Mouse (Mus musculus) gastrocnemius, postnatal 14 days (tissue): Measurements from ENCODE around the gene Dcaf7. TPM values are rescaled to one million over a fixed set of nuclear protein-coding genes. Genes with fewer than 3 reads are reported as not detected.
"Not testable (repeated sequence)": the region's sequence is repeated elsewhere in the genome, so short reads cannot be mapped to it uniquely, and the experiment has no call there.

Experiments used
- DNase-seq: peaks from one replicate; pipeline ENCODE4 v3.0.0; 2021; ENCODE audit warnings: mixed read lengths
- intact Hi-C: fragments of 180-260 bp; cut with DNase I; formaldehyde crosslinking; loops from one replicate; pipeline ENCODE4 v1.15.1; 2025; ENCODE audit warnings: low total_unique reads
- long read RNA-seq, 2 experiments: library from polyadenylated mRNA; stranded (forward); transcript quantifications; one replicate each; pipeline ENCODE4 v2.0.0; 2021
- total RNA-seq, 2 experiments: library from RNA; stranded (reverse); gene quantifications; 2 replicates each; pipeline ENCODE4 v1.2.3; 2021

Dcaf7 gene
- 10 to 100 TPM; 31.4 to 34.0 TPM for total RNA-seq
- long read RNA-seq, experiment 1, full-length matches to known transcripts = 10 of 22 reads
- long read RNA-seq, experiment 1, partial matches to known transcripts = 2 of 22 reads
- long read RNA-seq, experiment 1, other reads (novel, unspliced or antisense) = 10 of 22 reads
- long read RNA-seq, experiment 2, full-length matches to known transcripts = 8 of 24 reads
- long read RNA-seq, experiment 2, partial matches to known transcripts = 9 of 24 reads
- long read RNA-seq, experiment 2, other reads (novel, unspliced or antisense) = 7 of 24 reads

DNA sequence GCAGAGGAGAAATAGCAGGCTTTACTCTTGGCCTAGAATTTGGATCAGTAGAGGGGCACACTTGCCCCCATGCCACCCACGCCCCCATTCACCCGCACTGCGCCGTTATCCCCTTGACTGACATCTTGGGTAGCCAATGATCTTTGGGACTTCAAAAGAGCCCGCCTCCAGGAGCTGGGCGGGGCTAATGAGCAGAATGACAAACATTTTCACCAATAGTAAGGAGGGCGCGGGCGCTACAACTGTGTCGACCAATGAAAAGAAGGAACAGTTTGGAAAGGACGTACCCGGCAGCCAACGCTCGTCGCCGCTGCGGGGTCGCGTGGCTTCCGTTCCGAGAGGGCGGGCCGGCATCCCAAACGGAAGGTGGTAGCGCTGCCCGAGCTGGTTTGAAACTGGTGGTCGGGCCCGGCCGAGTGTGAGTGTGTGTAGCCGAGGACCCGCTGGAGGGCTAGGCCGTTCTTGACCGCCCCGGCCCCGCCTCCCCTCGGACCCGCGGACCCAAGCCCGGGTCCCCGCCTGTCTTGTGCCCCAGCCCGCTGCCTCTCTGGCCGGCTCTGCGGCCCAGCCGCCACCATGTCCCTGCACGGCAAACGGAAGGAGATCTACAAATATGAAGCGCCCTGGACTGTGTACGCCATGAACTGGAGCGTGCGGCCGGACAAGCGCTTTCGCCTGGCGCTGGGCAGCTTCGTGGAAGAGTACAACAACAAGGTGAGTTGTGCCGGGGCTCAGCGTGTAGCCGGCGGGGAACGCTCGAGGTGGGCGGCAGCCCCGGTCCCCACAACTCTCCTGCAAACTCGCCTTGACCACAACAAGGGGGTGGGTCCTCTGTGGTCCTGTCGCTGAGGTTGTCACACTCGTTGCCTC, at the start of gene Dcaf7:
Dcaf7 (plus strand) TSS at position 325 of the 870 bp plus-strand sequence.
- intact Hi-C loops = no loop called here
- peak; percentile 95 for DNase-seq

DNA sequence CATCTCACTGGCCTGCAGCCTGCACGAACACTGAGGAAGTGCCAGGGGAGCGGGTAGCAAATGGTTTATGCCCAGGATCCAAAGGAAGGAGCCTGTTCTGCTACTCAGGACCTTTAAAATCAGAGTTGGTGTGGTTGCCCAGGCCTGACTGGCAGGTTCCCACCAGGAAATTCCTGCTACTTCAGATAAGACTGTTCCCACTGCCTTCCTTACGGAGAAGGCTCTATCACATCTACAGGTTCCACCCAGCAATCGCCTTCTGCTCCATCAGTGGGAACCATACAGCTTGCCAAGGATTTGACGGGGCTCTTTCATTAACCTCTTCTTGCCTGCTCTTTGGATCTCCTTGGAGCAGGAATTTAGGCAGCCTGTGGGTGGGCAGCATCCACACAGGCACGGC, 49.2 kb upstream of the Dcaf7 start:
- intact Hi-C loops = no loop called here

DNA sequence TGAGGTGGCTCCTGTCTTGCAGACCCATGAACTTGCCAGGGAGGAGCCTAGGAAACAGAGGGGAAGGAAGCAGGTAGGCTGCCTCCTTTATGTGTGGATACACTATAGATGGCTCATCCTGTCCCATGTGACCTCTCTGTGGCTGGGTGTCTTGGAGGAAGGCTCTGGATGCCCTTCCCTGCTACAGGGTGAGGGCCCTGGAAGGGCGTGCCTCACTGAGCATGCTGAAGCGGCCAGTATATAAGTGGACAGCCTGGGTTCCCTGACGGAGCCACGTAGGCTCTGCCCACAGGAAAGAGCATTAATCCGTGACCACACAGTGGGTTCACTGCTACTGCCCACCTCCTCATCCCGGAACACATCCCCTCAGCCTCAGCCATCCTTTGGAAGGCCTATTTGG, 47.2 kb upstream of the Dcaf7 start:
- intact Hi-C loops = no loop called here
- no peak for DNase-seq

More for the DNA sequence above, 49.2 kb upstream of the Dcaf7 start:
- DNase-seq = no peak

DNA sequence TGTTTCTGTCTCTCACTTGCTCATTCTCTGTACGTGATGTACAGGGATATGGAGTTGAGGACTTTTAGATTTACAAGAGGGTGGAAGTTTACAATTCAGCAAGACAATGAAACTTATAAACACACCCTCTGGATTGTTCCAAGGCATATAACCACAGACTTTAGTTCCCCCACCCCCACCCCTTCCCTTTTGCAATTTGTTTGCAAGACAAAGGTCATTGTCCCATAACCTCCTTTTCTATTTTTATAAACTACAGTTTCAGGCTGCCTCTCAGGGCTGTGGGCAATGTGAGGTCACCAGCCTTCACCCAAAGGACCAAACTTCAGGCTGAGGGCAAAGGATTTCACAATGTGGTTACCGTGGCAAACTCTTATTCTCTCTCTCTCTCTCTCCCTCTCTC, 46.4 kb upstream of the Dcaf7 start:
- no peak for DNase-seq
- intact Hi-C loops = no loop called here

DNA sequence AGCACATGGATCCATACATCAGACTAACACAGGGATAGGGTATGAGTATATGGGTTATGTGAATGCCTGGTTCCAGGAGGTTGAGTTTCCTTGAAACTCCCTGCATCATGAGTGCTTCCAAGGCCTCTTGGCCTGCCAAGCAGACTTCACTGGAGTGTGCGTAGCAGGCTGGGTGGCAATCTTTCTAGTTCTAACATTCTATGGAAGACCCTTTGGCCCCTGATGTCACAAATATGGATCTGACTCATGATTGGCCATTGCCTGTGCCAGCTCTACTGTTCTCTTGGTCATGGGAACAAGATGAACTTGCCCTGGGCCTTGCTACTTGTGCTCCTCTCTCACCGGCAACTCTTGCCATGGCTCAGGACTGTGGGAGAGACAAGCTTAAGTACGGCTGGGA, 42.3 kb upstream of the Dcaf7 start, which contains the start of gene Ace3:
Ace3 (plus strand) TSS at position 301 of the 400 bp plus-strand sequence.
- intact Hi-C loops = no loop called here
- no peak for DNase-seq

DNA sequence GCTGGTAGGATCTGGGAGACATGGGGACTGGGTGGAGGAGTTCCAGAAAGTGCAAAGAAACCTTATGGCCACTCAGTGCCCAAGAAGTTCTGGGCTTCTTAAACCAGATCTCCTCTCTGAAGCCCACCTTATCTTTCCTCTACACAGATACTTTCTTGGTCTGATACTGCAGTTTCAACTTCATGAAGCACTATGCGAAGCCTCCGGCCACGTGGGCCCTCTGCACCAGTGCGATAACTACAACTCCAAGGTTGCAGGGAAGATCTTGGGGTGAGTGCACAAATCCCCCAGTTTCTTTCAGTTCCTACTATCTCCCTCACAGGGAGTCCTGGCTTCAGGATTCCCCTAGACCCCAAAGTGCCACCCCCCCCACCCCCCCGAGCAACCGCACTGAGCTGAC, 36.6 kb upstream of the Dcaf7 start:
- intact Hi-C loops = loop anchor here (2.0 kb wide), 1 partner anchor 27 kb away; no protein-coding TSS in a partner anchor
- DNase-seq = no peak

DNA sequence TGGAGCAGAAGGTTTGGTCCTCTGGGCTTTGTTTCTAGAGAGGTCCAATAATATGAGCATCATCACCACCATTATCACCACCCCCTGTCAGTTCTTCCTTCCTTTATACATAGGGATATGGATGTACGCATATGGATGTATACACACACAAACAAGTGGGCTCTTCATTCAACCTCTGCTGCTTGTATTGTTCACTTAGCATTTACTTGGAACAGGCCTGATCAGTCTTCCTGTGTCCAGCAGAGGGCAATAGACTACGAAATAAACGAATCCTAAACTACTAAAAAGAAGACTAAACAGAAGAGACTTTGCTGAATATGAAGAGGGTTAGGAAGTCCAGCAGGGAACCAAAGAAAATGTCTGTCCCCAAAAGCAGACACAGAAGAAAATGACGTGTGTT, 35.0 kb upstream of the Dcaf7 start:
- DNase-seq = no peak
- intact Hi-C loops = loop anchor here (2.0 kb wide), 1 partner anchor 25 kb away; no protein-coding TSS in a partner anchor

DNA sequence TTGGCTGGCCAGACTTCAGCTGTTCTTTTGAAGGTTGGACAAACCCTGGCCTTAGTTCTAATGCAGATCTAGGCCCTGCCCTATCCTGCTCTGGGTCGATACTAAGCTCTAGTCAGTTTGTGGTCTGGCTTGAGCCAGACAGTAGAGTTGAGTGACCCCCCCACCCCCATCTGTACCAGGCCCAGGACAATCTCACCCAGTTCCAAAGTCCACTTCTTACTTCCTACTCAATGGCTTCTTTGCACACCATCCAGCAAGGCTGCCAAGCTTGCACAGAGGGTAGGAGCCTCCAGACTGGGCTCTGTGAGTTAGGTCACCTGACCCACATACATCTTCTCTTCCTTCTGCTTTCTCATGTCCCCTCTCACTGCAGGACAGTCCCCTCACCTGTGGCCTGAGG, 32.1 kb upstream of the Dcaf7 start:
- intact Hi-C loops = no loop called here
- DNase-seq = no peak

DNA sequence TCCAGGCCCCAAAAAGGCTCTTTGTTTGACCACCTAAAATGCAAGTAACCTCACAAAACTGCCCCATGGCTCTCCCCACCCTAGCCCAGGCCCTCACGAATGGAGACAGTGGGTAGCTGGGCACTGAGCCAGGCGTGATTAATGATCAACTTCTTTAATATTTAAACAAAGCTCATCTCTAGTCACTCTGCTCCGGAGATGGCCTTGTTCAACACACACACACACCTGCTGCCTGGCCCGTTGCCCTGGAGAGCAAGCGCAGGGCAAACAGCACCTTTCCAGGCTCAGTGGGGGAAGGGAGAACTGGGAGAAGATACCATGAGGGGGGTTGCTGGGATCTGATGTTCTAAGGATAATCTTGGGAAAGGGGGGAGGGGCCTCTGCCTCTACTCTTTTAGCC, 30.7 kb upstream of the Dcaf7 start:
- intact Hi-C loops = no loop called here
- no peak for DNase-seq

DNA sequence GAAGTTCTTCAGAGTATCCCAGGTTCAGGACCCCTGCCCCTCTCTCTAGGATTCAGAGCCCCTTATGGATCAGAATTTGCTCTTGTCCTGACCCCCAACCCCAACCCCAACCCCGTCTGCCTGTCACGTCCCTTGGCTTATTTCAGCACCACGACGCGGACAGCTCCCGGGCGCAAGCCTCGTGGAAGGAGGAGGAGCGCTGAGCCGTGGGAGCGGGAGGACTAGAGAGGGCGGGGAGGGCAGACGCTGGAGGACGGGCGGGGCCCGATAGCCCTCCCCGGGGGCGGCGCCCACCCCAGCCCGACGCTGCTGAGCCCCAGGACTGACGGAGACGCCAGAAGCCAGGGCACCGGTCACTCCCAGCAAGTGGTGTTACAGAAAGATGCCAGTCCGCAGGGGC, 28.9 kb upstream of the Dcaf7 start, which contains the start of gene Kcnh6:
Kcnh6 (plus strand) TSS at position 304 of the 400 bp plus-strand sequence.
- intact Hi-C loops = no loop called here
- DNase-seq = peak; percentile 74

DNA sequence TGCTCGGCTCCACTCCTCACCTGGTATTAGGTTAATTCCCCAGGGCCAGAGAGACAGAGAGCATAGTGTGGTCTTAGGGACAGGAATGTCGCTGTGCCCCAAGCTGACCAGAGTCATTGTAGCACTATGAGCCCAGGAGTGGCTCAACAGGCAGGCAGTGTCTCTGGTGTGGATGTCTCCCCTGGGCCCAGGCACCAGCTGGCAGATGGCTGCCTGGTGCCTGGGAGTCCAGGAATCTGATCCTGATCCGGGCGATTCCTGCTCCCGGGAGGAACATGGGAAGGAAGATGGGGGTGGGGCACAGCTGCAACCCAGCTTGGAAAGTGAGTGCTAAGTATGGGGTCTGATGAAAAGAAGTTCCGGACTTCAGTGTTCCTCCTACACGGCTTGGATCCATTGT, 24.0 kb upstream of the Dcaf7 start:
- intact Hi-C loops = no loop called here
- no peak for DNase-seq

DNA sequence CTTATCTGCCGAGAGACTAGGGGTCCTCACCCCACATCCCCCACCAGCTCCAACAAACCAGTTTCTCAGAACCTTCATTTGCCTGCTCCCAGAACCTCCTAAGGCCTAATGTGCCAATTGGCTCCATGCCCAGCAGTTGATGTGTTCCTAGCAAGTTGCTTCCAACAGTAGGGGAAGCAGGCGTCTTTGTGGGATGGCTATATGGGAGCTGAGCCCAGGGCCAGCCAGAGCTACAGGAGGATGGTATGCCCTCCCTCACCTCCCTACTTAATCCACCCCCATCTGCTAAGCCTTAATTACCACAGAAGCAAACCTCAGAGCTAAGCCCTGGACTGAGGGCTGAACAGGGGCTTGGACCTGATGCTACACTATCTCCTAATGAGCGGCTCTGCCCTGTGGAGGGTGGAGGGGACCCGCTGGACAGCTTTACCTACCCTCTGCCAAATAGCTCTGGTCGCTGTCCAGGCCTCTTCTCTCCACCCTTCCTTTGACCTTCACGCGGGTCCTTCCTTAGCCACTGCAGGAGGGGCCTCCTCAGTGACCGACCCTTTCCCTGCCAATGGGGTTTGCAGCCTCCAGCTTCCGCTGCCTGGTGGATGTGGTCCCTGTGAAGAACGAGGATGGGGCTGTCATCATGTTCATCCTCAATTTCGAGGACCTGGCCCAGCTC, 23.0 kb upstream of the Dcaf7 start:
- intact Hi-C loops = no loop called here
- peak; percentile 56 for DNase-seq

DNA sequence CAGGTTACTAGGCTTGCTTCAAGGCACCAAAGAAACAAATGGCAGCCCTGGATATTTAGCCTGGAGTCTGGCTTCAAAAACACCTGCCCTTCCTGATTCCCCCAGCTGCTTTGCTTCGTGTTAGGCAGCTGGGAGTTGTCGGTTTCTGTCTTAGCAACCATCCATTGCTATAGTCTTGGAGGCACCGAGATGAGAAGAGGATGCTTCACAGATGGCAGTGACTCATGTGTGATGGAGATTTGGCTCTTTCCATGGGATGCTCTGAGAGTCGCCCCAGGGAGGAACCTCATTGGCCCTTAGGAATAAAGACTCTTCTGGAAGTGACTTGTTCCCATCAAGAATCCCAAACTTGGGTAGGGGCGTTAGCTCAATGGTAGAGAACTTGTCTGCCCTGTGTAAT, 20.2 kb upstream of the Dcaf7 start:
- intact Hi-C loops = no loop called here

DNA sequence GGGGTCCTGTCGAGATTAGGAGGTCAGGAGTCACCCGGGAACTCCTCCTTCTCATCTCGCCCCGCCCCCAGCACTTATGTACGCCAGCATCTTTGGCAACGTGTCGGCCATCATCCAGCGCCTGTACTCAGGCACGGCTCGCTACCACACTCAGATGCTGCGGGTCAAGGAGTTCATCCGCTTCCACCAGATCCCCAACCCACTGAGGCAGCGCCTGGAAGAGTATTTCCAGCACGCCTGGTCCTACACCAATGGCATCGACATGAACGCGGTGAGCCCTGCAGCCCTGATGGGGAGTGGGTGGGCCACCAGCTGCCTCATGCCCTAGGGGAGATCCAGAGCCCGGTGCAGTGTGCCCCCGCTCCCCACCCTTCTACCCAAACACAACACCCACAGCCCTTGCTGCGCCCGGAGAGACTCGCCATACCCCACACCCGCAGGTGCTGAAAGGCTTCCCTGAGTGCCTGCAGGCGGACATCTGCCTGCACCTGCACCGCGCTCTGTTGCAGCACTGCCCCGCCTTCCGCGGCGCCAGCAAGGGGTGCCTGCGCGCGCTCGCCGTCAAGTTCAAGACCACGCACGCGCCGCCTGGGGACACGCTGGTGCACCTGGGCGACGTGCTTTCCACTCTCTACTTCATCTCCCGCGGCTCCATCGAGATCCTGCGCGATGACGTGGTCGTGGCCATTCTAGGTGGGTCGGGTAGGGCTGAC, 16.5 kb upstream of the Dcaf7 start:
- no peak for DNase-seq
- intact Hi-C loops = no loop called here

More for the DNA sequence above, 20.2 kb upstream of the Dcaf7 start:
- no peak for DNase-seq

DNA sequence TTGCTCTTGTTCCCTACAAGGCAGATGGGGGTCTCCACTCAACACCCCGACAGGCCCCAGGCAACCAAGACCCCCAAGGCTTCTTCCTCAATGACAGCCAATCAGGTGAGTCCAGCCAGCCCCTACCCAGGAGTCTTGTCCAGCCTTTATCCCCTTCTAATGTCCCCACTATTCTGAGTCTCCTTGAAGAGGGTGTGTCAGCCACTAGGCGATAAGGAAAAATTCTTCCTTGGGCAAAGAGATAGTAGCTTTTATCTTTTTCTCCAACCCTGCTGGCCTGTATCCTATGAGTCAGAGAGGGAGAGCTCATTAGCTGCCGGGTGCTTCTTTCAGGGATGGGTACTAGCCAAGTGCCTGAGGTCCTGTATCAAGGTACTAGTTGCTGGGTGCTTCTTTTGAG, 10.9 kb upstream of the Dcaf7 start:
- intact Hi-C loops = loop anchor here (2.0 kb wide), 2 partner anchors 25 to 99 kb away; no protein-coding TSS in a partner anchor
- no peak for DNase-seq

DNA sequence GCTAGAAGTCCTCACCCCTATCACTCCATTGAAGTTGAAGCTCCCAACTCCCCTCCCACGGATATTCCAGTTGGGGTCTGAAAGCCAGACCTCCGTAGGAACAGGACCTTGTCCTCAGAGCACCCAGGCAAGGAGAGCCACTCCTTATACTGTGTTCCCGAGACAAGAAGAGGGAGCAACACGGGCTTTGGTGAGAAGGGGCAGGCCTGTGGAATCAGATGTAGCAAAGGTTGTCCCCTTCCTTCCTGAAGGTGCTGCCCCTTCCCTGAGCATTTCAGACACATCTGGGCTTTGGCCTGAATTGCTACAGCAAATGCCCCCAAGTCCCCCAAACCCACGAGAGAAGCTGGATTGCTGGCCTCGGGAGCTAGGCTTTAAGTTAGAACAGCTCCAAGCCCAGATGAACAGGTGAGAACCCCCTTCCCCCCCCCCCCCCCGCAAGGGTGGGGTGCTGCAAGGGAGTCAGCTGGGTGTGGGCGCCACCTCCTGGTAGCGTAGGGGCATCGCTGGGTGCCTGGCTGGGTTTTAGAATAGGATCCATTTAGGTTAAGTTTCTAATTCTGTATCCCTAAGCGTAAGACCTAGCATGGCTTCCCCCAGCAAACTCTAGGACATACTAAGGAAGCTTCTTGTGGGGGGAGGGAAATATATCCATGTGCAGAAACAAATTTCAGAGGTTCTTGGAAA, 10.1 kb upstream of the Dcaf7 start:
- intact Hi-C loops = loop anchor here (2.0 kb wide), 2 partner anchors 26 to 100 kb away; no protein-coding TSS in a partner anchor
- DNase-seq = peak; percentile 55

DNA sequence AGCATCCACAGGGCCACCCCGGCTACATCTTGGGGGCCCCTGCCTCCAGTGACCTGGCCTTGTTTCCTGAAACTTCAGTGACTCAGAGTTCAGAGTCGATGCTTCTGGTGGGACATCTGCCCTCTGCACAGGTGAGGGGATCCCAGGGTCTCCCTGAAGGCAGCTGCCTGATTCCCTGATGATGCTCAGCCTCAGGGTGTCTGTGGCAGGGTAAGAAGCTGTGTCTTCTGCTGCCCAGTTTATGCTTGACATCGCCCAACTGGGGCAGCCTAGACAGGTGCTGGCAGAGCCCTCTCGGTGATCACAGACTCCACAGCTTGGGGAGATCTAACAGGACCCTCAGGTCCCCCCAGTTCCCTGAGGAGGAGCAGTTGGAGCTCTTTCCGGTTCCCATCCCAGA, 9.1 kb upstream of the Dcaf7 start:
- no peak for DNase-seq
- intact Hi-C loops = loop anchor here (2.0 kb wide), 2 partner anchors 27 to 101 kb away; no protein-coding TSS in a partner anchor

DNA sequence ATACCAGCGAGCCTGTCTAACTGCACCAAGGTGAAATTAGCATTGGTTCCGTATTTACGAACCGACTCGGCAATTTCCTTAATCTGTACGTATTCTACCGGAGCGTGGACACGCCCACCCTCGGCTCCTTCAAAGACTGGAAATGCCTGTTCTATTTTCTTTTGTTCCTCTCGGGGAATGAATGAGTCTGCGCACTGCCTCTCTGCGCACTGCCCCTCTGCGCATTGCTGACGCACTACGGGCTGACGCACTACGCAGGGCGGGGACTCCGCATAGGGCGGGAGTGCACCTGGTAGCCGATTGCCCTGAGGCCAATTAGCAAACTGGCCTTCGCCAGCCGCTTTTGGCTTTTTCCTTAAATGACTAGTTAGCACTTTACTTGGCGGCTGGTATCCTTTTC, 4.6 kb upstream of the Dcaf7 start:
- DNase-seq, intact Hi-C loops: not testable (repeated sequence)

DNA sequence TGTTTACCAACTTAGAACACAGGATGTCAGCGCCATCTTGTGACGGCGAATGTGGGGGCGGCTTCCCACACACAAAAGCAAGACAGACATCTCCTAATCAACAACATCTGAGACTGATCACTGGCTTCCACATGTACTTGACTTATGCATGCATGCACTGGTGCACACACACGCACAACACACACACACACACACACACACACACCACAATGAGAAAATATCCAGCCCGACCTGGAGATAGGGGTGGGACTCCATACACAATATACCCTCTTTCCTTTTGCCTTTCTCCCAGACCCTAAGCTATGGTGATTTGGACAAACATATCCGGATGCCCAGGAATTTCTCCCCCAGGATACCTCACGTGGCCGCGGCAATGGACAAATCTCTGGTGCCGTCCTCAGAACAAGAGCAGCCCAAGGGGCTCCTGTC, 3.2 kb upstream of the Dcaf7 start:
- intact Hi-C loops = no loop called here
- DNase-seq = no peak
